Mouse (Mus musculus): ENCODE results near the gene Galm.

Galm gene

DNA sequence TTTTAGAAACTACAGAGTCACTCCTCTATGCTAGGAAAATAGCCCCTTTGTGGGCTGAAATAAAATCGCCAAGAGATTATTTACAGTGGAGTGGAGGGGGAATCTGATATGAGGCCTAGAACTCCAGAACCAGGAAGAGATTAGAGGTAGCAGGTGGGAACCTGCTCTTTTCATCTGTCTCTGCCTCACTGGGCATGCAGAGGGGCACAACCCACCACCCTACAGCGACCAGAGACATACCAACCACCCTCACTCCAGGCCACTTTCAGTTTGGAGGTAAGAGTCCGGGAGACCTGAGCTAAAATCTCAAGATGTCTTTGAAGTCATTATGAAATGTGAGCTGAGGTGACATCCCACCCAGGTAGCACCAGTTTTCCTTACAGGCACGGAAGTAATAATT is 2.1 kb downstream of the Galm start:
- no peak for DNase-seq

DNA sequence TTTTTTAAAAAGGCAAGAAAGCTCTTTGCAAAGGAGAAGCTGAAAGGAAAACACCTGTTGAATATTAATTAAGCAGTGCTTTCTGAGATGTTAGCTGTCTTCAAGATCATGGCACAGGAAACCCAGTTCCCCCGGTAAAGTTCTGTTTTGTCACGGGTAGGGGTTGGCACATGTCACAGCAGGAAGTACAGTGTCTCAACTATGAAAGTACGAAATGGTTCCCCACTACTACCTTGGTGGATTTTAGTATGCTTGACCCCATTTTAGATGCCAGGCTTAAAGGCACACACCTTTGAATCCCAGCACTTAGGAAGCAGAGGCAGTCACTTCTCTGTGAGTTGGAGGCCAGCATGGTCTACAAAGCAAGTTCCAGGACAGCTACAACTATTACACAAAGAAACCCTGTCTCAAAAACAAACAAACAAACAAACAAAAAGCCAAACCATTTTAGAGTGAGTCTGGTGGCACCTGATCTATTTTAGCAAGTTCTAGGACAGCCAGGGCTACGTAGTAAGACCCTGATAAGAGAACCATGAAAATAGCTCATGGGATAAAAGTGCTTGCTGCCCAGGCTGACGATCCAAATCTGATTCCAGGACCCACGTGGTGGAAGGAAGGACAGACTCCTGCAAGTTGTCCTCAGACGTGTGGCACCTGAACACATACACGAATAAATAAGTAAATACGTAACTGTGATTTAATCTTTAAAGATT is 3.6 kb downstream of the Galm start:
- no peak for DNase-seq

DNA sequence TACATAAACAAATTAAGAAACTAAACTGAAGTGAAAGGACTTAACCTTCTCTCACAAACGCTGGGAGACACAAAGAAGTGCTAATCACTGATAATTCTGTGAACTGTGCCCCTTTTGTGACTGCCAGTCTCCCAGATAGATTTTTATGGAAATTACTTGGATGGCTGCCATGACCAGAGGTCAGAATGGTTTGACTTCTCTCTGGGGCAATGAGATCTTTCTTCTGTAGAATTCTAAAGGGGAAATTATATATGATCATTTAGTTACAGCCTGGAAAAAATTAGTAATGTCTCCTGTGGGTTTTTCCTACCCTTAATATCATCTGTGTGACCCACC is 4.1 kb downstream of the Galm start:
- DNase-seq, result peak; percentile 47

- no peak for DNase-seq
Observed at GRCm38 (mm10) chr17:80131838-80132237, 4.6 kb downstream of the Galm start.

DNA sequence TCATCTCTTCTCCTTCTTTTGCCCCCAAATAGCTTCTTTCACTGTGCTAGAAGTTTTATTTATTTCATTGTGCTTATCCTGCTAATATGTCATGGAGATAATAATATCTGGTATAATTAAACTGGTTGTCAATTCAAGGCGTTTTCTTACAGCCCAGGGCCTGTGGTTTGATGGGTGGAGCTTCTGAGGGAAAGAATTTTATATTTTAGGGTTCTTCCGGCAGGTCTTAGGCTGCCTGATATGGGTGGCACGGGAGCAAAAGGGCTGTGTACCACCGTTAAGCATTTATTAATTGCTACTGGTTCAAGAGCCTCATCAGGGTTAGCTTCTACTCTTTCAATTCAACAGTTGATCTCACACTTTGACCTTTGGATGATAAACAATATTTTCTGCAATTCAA is 5.2 kb downstream of the Galm start:
- DNase-seq, result no peak

DNA sequence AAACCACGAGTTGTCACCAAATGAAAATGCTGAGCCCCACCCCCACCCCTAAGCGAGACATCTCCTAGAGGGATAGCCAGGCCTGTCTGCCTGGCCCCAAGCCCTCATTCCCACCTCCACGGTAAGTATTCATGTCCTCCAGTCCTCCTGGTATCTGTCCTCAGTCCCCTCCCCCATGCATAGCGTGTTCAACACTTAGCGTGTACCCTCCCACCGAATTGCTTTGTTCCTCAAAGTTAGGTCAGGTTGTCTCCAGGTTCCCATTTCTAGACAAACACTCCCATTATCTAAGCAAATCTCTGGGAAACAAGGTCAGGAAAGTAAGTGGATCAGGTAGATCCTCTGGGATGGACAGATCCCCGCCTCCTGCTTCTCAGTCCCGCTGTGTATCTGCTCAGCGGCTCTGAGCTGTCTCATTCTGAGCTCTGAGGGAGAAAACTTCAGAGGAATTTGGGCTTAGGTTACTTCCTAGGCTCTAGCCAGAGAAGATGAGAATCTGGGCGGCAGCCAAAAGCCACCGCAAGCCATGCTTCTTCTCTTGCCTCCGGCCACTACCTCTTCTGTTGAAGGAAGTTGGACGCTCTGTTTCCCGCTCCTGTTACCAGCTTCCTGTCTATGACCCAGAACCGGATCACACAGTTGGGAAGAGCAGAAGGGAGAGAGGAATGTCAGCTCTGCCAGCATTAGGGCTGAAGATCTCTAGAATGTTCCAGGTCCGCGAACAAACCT is 11.3 kb downstream of the Galm start:
- DNase-seq, result peak; percentile 57

DNA sequence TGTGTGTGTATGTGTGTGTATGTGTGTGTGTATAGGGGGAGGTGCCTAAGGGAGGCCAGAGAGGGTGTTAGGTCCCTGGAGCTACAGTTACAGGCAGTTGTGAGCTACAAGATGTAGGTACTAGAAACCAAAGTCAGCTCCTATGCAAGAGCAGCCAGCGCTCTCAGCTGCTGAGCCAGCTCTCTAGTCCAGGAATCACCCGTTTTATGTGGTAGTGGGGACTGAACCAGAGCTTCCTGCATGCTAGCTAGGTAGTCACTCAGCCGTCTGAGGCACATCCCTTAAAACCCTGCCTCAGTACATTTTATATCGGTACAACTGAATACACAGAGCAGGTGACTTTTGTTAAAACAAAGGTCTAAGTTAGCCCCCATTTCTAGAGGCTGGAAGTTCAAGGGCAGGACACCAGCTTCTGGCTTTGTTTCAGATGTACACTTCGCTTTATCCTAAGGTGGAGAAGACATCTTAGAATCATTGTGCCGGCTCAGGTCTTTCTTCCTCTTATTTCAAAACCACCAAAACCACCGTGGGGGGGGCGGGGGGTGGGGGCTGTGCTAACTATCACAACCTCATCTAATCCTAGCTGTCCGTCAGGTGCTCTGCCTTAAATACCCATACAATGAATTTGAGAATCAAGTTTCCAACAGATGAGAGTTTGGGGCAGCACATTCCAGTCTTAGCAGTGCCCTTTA is 12.6 kb downstream of the Galm start:
- DNase-seq, result no peak

DNA sequence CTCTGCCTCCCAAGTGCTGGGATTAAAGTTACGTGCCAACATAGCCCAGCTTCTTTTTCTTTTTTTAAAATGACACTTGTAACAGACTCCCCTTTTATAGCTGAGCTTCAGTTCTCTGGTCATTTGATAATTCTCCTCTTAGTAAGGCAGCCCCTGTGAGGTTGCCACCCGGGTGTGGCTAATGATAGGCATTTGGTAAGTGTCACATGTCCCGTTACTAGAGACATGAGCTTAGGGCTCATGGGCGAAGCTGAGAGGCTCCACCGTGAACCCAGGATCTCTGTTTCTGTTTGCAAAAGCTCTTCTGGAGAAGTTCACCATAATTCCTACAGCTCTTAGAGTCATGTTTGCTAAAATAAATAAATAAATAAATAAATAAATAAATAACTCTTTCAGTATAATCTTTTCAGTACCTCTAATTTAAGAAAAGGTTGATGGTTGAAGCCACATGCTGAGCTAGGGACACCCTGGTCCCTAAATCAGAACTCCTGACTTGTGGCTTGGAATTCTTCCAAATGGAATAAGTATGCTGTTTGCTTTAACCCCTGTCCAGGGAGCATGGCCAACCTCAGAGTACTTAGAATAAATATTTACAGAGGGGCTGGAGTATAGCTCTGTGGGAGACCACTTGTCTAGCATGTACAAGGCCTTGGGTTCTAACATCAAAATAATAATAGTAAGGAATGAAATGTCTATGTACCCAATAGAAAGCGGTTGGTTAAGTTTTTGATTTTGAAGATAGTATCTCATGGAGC is 16.4 kb downstream of the Galm start:
- no peak for DNase-seq

GRCm38 (mm10) chr17:80145210-80145609 is 17.9 kb downstream of the Galm start:
- DNase-seq, result no peak

DNA sequence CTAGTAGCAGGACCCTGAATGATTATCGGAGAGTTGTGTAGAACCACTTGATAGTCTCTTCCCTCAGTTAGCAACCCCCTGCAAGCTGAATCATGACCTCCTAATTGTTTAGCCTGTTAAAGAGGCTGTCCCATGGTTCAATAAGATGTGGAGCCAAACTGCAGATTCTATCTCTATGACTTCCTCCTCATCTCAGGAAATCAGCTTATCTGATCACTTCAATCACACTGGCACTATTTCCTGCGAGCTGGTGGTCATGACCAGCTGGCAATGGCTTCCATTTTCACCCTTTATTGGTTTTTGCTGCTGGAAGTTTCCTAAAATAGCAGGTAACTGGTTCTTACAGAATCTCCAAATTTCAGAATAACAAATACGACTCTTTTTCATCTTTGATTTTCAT is 18.5 kb downstream of the Galm start:
- DNase-seq, result no peak

GRCm38 (mm10) chr17:80148053-80148994 is 21.1 kb downstream of the Galm start:
- DNase-seq, result peak; percentile 86

DNA sequence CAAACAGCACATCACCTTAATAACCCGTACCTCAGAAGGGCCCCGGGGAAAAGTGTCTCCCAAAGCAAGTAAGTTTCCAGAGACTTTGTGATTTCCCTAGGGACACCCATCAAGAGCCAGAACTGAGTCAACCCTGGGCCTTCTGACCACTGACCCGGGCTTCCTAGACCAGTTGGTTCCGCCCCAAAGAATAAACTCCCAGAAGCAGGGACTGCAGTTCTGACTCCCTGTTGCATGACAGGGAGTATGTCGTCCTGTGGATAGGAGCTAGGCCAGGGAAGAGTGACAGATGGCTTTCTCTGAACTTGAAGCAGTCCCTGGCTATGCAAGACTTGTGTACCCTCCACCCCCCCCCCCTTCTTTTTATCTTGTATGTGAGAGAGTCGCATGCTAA is 21.7 kb downstream of the Galm start:
- DNase-seq, result no peak

DNA sequence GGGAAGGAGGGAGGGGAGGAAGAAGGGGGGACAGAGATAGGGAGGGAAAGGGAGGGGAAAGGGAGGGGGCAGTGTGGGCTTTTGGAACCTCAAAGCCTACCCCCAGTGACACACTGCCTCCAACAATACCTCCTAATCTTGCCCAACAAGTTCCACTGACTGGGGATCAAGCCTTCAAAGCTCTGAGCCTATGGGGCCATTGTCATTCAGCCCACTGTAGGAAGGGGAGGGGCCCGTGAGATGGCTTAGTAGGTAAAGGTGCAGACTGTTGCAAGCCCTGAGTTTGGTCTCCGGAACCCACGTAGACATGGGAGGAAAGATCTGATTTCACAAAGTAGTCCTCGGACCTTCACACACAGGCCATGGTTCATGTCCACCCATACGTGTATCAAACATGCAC is 24.1 kb downstream of the Galm start:
- DNase-seq, result no peak

DNA sequence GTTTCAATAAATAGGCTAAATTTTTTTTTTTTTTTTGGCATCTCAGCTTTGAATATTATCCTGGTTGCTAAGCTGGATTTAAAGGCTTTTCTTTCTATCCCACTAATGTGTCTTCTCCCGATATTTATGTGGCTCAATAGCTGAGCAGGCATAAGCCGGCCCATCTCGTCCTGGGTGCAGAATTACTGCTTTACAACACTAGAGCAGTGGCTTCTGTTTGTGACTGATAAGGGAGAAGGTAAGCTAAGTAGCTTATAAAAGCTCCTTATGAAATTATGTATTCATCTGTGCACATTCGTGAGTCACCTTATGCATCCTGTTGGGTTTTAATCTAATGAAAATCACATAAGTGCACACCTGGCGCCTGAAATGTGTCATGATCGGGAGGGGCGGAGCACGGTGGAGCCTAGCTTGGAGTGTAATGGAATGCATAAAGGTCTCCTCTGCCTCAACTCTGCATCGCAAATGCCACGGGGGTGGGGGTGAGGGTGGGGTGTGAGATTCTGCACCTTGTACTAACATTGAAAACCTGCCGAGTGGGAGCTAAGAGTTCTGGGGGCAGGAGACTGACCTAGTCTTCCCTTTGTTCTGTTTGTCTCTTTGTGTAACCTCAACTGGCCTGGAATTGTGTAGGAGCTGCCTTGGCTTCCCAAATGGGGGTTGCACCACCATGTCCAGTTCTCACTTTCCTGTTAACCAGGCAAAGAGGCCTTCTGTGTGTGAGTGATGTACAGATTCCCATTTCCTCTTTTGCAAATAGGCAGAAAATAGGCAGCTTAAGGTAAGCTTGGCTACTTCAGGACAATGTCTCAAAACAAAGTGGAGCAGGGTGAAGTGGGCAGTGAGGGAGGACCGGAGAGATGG is 25.7 kb downstream of the Galm start:
- no peak for DNase-seq

- no peak for DNase-seq
Observed at GRCm38 (mm10) chr17:80153631-80154030, 26.4 kb downstream of the Galm start.

- DNase-seq, result no peak
Observed at GRCm38 (mm10) chr17:80156905-80157304, 29.6 kb downstream of the Galm start.

DNA sequence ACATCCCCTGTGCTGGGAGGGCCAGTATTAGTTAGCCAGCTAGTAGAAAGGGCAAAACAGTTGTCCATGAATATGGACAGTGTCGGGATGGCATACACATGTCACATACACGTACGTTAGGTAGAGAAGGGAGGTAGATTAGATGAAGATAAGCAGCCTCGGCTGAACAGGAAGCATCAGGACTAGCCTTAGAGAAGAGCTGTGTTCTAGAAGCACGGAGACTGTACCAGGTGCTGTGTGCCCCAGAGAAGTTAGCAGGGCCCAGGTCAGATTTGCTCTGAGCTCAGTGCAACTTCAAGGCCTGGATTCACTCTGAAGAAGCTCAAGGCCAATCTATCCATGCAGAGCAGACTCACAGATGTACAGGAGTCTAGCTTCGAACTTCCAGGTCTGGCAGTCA is 30.2 kb downstream of the Galm start:
- no peak for DNase-seq

DNA sequence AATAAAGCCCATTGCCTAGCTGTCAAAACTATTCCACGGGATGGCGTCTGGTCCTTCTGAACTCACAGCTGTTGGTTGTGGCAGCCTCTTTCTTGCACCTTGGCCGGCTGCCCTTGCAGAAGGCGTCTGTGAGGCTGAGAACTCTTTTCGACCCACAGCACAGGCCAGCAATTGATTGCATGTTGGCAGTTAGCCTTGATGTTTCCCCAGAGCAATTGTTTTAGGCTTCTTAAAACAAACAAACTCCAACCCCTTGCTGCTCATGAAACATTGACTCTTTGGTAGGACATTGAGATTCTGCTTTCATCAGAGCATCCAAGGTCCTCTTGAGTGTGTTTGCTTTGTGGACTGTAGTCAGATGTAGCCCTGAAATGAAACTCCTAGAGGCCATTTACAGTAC is 33.2 kb downstream of the Galm start:
- DNase-seq, result peak; percentile 88

DNA sequence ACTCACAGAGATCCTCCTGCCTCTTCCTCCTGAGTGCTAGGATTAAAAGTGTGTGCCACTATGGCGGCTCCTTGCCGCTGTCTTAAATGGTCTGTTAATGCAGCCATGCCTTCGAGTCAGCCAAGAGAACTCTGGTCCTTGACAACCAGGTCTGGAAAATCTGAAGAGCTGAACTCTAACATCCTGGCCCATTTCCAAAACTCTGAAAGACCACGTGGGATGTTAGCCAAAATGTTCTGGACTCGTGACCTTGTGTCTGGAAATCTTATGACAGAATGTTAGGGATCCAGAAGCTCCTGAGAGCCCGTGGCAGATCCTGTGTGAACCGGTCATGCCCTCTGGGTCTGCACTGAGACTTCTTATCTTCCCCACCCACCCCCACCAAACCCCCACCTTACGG is 36.7 kb downstream of the Galm start:
- DNase-seq, result peak; percentile 23

DNA sequence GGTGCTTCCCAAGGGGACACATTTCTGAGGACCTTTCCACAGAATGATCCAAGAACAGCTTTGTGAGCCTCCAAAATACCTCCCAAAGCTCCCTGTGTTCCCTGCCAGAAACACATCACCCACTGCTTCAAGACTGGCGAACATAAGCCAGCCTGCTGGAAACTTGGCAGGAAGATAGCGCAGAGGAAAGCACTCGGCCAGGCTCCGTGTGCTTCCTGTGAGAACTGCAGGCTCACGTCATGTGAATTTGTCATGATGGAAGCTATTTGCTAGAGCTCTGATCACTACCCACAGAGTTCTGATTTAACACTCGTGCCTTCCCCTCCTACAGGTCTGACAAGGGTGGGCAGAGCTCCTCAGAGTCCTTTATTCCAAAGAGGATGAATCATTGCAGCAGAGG is 38.5 kb downstream of the Galm start:
- DNase-seq, result peak; percentile 25

GRCm38 (mm10) chr17:80166346-80166745 is 39.1 kb downstream of the Galm start:
- no peak for DNase-seq

All from kidney, postnatal 10 days (tissue).